Mouse (Mus musculus): ENCODE results near the gene Ccdc80.
A peak's percentile ranks its signal among the peaks of the same experiment; 100 is the strongest.

The Ccdc80 gene

DNA sequence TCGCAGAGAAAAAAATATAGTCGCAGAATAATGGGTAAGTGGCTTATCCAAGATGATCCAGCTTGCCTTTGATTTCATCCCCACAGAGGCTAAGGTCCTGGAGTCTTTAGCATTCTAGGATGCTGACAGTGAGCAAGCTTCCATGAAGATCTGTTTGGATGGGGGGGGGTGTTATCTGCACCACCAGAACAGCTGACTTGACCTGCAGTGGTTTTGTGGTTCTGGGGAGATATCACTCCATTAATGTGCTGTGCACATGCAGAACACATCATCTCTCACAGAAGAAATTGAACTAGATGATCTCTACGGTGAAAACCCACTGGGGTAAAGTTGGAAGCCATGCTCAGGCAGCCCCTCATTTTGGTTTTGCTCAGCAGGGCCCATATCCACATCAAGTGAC is 24.0 kb downstream of the Ccdc80 start:
- ATAC-seq (ENCODE audit: low TSS enrichment): no peak

DNA sequence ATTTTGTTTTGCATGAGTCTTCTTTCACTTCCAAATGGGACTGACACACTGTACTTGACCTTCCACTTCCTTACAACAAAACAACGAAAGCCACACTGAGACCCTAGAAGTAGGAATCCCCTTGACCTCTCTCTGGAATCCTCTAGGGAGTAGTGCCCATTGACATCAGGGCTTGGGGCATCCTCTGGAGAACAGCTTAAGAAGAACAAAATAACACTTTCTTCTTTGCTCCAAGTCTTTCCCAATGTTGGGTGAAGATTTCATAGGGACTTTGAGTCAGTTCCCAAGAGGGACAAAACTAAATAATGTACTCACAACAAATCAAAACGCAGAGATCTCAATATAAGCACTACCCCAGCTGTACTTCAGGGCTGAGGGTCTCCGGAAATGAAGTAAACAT is 25.6 kb downstream of the Ccdc80 start:
- no peak for ATAC-seq (ENCODE audit: low TSS enrichment)

DNA sequence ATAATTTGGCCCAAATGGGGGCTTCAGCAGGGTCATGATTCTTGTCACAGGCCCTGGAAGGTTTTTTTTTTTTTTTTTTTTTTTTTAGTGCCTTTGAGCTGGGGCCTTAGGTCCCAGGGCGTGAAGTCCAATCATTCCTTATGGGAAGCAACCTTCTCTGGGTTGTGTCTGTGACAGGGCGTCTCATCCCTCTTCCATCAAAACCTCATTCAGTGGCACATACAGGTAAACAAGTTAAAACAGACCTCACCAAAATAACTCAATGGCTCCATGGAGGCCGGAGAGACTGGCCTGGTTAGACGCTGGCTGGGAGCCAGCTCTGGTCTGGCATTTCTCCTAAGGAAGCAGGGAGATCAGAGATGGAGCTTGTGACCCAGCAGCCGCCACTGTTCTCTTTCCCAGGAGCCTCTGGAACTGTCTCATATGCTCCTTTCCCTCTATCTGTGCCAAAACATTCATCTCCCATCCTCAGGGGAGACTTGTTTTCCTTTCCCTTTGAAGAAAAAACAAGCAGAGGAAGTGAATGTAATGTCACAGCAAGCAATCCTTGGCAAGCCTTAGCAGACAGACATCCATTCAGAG is 27.7 kb downstream of the Ccdc80 start:
- no peak for ATAC-seq (ENCODE audit: low TSS enrichment)

DNA sequence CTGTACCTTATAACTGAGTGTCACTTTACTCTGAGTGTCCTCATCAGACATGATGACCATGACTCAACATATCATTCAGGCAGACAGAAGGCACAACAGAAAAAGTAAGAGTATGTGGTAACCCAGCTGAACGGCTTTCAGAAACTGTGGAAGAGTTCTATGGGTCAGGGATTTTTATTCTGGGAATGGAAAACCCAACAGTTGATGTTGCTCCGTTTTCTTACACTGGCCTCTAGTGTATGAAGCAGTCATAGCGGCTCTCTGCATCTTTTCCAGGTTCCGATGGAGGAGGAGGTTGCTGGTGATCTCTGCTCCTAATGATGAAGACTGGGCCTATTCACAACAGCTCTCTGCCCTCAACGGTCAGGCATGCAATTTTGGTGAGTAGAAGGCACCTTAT is 29.4 kb downstream of the Ccdc80 start:
- ATAC-seq (ENCODE audit: low TSS enrichment): peak; percentile 77

DNA sequence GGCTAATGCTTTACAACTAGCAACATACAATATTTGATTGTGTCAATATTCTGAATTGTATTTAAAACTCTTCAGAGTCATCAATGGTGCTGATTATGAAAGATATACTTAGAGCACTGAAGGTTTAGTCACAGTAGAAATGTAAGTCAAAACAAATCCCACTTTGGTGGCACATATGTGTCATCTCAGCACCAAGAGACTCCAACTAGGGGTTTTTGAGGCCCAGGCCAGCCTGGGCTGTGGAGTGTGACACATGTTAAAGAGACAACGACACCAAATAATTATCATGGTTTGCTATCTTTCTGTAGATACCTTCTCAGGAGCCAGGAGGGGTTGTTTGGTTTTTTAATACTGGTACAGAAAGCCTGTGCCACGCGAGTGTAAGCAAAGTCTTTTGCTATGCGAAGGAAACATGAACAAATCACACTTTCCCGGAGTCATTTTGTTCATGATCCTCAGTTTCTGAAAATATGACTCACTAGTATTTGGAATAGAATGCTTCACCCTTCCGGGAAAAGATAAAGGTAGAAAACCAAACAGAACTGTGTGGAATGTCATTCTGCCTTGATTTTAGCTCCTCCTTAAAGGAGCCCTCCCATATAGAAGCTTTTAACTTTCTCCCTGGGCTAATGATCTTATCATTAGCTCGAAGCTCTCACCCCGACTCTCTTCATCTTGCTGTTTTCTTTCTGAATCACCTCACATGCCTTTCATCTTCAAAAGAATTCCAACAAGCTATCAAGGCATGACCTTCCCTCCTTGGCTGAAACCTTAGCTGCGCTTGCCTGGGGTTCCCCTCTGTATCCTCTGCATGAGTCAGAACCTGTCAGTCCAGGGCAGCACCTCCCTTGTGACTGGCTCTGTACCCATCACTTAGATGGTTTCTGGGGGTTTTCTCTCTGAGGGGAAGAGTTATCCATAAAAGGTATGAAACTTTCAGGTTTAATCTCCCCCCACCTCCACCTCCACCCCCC is 31.3 kb downstream of the Ccdc80 start:
- no peak for ATAC-seq (ENCODE audit: low TSS enrichment)

DNA sequence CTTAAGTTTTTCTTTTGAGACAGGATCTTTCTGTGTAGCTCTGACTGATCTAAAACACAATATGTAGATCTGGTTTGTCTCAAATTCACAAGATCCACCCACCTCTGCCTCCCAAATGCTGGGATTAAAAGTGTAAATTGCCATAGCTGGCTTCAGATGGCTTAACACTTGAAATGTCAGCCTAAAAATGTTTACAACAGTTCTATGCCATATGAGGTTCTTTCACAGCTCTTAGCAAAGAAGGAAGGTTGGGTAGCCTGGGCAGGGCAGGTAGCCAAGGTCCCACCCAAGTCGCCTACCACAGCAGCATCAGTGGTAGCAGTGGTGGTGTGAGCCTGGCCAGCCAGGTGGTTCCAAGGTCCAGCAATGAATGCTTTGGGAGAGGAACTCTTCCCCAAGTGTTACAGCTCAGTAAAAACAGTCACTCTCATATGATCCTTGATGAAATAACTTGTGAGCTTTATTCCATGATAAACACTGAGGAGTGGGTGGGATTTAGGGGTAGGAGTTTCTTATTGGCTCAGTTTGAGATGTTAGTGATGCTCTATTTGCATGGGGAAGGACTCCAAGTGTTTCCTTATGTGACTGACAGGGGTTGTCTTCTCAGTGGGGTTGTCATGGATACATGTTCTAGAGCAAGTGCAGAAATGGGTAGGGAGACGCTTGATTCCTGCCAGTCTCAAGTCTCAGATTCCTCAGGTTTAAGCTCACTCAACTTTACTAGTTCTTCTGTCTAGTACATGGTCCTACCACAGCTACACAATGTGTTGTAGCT is 34.9 kb downstream of the Ccdc80 start:
- ATAC-seq (ENCODE audit: low TSS enrichment): peak; percentile 87

DNA sequence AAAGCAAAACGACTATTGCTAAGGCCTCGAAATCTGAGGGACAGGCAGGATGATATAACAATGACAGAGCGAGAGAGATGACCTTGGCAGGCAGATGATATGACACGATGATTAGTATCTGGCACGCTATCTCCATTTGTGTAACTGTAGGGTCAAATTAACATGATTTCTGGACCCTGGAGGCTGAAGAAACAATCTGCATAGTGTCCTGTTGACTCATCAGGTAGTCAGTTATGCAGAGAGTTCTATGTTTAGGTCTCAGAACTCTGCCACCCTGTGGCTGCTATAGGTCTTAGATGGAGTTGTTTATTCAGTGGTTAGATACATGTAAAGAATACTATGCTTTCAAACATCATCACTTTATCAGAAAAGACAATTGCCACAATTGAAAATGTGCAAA is 48.5 kb downstream of the Ccdc80 start:
- ATAC-seq (ENCODE audit: low TSS enrichment): peak; percentile 88

DNA sequence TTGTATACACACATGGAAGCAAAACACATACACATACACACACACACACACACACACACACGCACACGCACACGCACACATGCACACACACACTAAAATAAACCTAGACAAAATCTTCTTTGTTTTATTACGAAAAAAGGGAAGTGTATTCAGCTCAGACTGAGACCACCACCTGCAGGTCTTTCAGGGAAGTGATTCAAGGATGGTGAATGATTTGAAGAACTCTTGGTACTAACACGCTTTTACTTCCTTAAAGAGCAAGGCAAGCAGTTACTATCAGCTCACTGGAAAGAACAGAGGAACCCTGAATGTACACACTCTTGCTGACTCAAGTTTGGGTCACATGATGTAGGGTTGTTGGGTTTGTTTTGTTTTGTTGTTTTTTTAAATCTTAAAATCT is 49.4 kb downstream of the Ccdc80 start:
- 0 out of 2 replicates have a peak, but pooled peaks have one; percentile 44 for ATAC-seq (ENCODE audit: low TSS enrichment)

DNA sequence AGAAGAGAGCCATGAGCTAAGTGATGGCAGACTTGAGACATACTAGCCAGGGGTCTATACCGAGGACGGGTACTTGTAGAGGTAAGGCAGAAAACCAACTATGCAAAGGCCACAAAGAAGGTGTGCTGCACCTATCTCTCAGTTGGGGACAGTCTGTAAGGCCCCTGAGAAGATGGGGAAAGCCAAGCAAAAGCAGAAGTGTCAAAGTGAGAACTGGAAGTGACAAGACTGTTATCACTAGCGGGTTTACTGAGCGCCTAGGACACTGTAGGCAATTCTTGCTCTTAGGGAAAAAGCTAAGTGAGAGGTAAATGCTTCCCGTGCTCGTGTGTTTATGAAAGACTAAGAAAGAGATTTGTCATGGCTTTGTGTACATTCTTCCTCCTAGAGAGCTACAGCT is 51.9 kb downstream of the Ccdc80 start:
- no peak for ATAC-seq (ENCODE audit: low TSS enrichment)

DNA sequence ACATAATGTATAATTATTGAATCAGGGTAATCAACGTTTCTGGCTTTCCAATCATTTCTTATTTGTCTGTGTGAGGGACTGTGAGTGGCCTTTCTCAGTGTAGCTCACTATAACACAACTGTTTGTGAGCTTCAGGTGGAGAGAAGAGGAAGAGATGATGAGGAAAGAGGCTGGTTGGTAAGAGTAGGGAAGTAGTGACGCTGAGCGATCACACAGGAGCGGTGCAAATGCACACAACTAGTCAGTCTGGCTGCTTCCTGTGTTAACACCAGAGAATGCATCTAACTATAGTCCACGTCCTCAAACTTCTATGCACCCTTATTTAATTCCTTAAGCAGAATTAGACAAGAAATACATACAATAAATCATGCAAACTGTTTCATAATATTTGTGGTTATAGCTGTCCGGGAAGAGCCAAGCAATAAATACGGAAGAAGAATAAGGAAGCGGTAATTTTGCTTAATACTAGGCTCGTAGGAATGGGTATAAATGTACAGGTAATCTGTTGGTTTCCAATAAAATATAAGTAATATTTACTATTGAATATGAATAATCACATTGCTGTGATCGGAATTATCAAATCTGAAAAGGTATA is 55.4 kb downstream of the Ccdc80 start:
- ATAC-seq (ENCODE audit: low TSS enrichment): no peak

DNA sequence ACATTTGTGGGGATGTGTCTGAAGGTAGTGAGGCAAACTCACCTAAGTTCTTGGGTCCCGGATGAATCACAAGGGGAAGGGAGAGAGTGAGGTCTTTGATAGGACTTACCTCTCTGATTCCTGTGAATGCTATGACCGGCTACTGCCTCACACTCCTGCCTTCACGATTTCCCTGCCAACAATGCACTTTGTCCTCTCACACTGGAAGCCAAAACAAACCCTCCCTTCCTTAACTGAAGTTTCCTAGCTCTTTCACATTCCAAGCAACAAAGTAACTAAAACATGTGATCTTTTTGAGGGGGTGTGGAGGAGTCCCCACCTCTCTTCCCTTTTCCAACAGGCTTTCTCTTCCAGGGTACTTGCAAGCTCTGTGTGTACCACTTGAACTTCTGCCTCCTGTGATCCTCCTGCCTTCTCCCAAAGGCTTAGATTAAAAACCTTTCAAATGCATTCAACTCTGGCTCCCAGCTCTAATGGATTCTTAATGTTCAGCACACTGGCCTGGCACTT is 61.6 kb downstream of the Ccdc80 start:
- ATAC-seq (ENCODE audit: low TSS enrichment): no peak

DNA sequence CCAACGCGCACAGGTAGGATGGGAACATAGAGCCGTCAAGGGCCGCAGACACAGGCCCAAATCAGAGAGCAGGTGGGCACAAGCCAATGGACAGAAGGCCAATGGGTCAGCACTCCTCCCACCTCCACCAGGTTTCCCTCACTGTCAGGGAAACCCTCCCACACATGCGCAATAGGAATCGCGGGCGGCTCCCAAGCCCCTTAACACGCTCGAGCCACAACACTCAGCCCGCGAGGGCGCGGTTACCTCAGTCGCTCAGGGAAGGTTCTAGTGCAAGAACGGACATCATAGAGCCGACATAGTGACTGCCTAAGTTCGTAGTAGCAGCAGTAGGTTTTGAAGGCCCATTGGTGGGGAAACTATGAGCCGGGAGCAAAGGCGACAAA is 64.9 kb downstream of the Ccdc80 start:
- peak; percentile 53 for ATAC-seq (ENCODE audit: low TSS enrichment)

DNA sequence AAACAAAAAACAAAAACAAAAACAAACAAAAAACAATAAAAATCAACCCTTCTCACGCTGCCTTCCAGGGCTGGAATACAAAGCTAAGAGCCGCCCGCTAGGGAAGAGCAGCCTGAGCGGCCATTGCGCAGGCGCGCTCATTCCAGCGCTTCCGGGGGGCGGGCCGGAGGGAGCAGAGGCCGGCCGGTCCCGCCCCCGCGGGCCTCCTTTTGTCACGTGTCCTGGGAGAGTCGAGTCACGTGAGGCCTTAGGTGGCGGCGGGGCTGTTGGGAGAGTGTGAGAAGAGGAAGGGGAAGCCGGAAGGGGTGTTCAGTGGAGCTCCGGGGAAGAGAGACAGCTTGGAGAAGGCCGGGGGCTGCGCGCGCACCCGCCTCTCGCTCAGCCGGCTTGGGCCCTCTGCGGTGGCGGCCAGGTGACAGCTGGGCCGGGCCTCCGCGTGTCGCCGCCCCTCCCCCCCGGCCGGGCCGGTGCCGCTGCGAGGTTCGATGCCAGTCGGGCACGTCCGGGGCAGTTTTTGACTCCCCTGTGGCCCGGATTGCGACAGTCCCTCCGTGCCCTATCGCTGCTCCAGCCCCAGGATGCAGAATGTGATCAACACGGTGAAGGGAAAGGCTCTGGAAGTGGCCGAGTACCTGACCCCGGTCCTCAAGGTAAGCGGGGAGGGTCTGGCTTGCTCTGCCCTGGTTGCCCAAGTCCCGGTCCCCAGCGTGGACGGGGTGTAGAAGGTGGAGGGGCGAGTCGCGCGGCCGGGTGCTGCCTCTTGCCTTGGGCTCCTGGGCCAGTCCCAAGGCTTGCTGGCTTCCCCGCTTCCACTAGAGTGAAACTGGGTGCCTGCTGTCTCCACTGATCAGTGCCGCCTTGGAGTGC is 65.6 kb downstream of the Ccdc80 start, which contains the start of the genes Slc35a5 and Atg3:
Gene Slc35a5, minus strand, starts transcription at position 185 of the 867 bp plus-strand sequence.
Gene Atg3, plus strand, starts transcription at position 264 of the 867 bp plus-strand sequence.
- ATAC-seq (ENCODE audit: low TSS enrichment): peak; percentile 85

DNA sequence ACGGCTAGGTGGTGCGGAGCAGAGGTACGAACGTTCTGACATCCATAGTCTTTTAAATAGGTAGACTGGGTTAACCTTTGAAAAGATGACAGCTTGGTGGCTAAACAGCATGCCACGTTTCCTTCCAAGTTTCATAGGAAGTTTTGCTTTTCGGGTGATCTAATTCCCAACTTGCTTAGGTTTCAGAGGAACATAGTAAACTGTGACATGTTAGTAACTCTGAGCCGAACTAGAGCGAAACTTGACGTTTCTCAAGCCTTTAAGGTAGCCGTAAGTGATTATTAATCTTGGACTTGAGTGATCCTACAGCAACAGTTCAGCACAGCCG is 66.2 kb downstream of the Ccdc80 start:
- ATAC-seq (ENCODE audit: low TSS enrichment): 0 out of 2 replicates have a peak, but pooled peaks have one; percentile 0
